Mouse (Mus musculus): ENCODE measurements around the gene Ppp2r1b. TPM values are rescaled to one million over a fixed set of nuclear protein-coding genes. Genes with fewer than 3 reads are reported as not detected.

Ppp2r1b gene
- total RNA-seq, 2 experiments from 2014 or later = 16.8 to 17.7 TPM

- DNase-seq (ENCODE audit: low spot score in 2 of 2) = no peak
Measured at GRCm38 (mm10) chr9:50863824-50864223, 18.7 kb downstream of the Ppp2r1b start.

- no peak for DNase-seq (ENCODE audit: low spot score in 2 of 2)
Measured at GRCm38 (mm10) chr9:50864877-50865276, 19.8 kb downstream of the Ppp2r1b start.

GRCm38 (mm10) chr9:50865803-50866202 is 20.7 kb downstream of the Ppp2r1b start:
- DNase-seq (ENCODE audit: low spot score in 2 of 2) = no peak

- DNase-seq (ENCODE audit: low spot score in 2 of 2) = no peak
Measured at GRCm38 (mm10) chr9:50867015-50867414, 21.9 kb downstream of the Ppp2r1b start.

GRCm38 (mm10) chr9:50868182-50868581 is 23.1 kb downstream of the Ppp2r1b start:
- no peak for DNase-seq (ENCODE audit: low spot score in 2 of 2)

GRCm38 (mm10) chr9:50873210-50873609 is 28.1 kb downstream of the Ppp2r1b start:
- no peak for DNase-seq (ENCODE audit: low spot score in 2 of 2)

GRCm38 (mm10) chr9:50874031-50874430 is 28.9 kb downstream of the Ppp2r1b start:
- DNase-seq (ENCODE audit: low spot score in 2 of 2) = no peak

GRCm38 (mm10) chr9:50875470-50875869 is 30.4 kb downstream of the Ppp2r1b start:
- DNase-seq (ENCODE audit: low spot score in 2 of 2) = no peak

GRCm38 (mm10) chr9:50876287-50876686 is 31.2 kb downstream of the Ppp2r1b start:
- no peak for DNase-seq (ENCODE audit: low spot score in 2 of 2)

GRCm38 (mm10) chr9:50877431-50877830 is 32.3 kb downstream of the Ppp2r1b start:
- DNase-seq (ENCODE audit: low spot score in 2 of 2) = no peak

- no peak for DNase-seq (ENCODE audit: low spot score in 2 of 2)
Measured at GRCm38 (mm10) chr9:50882183-50882582, 37.1 kb downstream of the Ppp2r1b start.

- no peak for DNase-seq (ENCODE audit: low spot score in 2 of 2)
Measured at GRCm38 (mm10) chr9:50884093-50884492, 39.0 kb downstream of the Ppp2r1b start.

GRCm38 (mm10) chr9:50884741-50885599 is 39.9 kb downstream of the Ppp2r1b start:
- peak in 1 of 2 experiments; percentile 65 for DNase-seq (ENCODE audit: low spot score in 2 of 2)

- DNase-seq (ENCODE audit: low spot score in 2 of 2) = peak in 1 of 2 experiments; percentile 23
Measured at GRCm38 (mm10) chr9:50885600-50885987, 40.5 kb downstream of the Ppp2r1b start.

GRCm38 (mm10) chr9:50886870-50887269 is 41.8 kb downstream of the Ppp2r1b start:
- DNase-seq (ENCODE audit: low spot score in 2 of 2) = peak in 1 of 2 experiments; percentile 9

- no peak for DNase-seq (ENCODE audit: low spot score in 2 of 2)
Measured at GRCm38 (mm10) chr9:50887351-50887750, 42.2 kb downstream of the Ppp2r1b start.

GRCm38 (mm10) chr9:50889211-50889610 is 44.1 kb downstream of the Ppp2r1b start:
- DNase-seq (ENCODE audit: low spot score in 2 of 2) = no peak

- no peak for DNase-seq (ENCODE audit: low spot score in 2 of 2)
Measured at GRCm38 (mm10) chr9:50889964-50890363, 44.9 kb downstream of the Ppp2r1b start.

- no peak for DNase-seq (ENCODE audit: low spot score in 2 of 2)
Measured at GRCm38 (mm10) chr9:50890494-50891090, 45.5 kb downstream of the Ppp2r1b start.

GRCm38 (mm10) chr9:50893665-50894064 is 48.6 kb downstream of the Ppp2r1b start:
- peak; percentile 55 to 75 for DNase-seq (ENCODE audit: low spot score in 2 of 2)

- DNase-seq (ENCODE audit: low spot score in 2 of 2) = no peak
Measured at GRCm38 (mm10) chr9:50900026-50900920, 55.2 kb downstream of the Ppp2r1b start.
